ENCODE assay signal across 8 mouse cellular contexts in the genomic region with DNA sequence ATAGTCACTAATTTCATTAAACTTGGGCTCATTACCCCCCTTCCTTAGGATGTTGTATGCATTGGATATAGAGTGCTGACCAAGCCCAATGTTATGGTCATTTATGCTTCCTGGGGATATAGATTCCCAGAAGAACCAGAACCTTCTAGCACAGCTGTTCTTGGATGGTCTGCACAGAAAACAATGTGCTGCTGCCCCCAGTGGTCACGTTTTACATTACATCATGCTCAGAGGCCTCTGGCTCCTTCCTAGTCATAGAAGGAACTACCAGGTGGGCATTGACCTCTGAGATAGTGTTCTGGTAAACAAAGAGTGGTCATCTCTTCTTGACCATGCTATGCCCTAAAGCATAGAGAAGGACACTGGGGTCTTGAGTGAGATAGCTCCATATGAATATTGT.
DNase-seq lines count a peak whose midpoint lies in the region; ATAC-seq and TF ChIP-seq lines count a peak whose summit lies in the region.
"Had no signal": no experiment of that assay in that cellular context is flagged by ENCODE, and none has a peak within 500 bp of the region (broad histone marks: within the 10 kb centered on the region; RNA-seq: fewer than 3 reads in every experiment).

No protein-coding gene starts in this region.

- no peak overlapping the region for H3K9ac ChIP-seq in CH12.LX (ENCODE audit: insufficient read depth, low read depth)
- H3K9ac ChIP-seq in liver, embryonic 14.5 days (replicated peaks): no peak overlapping the region
- H3K9ac ChIP-seq in forebrain, embryonic 15.5 days (replicated peaks): no peak overlapping the region
- H3K9ac ChIP-seq: midbrain, embryonic 12.5 days had no signal

- no peak for TF ChIP-seq EP300 in CH12.LX (IDR thresholded peaks at IDR 0.05; ENCODE audit: low read length)
- TF ChIP-seq EP300 in liver, embryonic 14.5 days (IDR thresholded peaks at IDR 0.05; ENCODE audit: low read depth): no peak

- no peaks in the 10 kb centered on the region for H3K4me1 ChIP-seq in CH12.LX (ENCODE audit: control insufficient read depth in 1 of 2, insufficient read depth in 2 of 2)
- H3K4me1 ChIP-seq in liver, embryonic 14.5 days (replicated peaks; ENCODE audit: control insufficient read depth in 2 of 2, insufficient read depth in 2 of 2, low read length in 1 of 2): no peaks in the 10 kb centered on the region
- no peaks in the 10 kb centered on the region for H3K4me1 ChIP-seq in forebrain, embryonic 15.5 days
- H3K4me1 ChIP-seq: midbrain, embryonic 12.5 days had no signal

- H3K9me3 ChIP-seq in CH12.LX (replicated peaks; ENCODE audit: low read length): no peaks in the 10 kb centered on the region
- H3K9me3 ChIP-seq in liver, embryonic 14.5 days (ENCODE audit: control insufficient read depth, low read length): no peaks in the 10 kb centered on the region
- no peaks in the 10 kb centered on the region for H3K9me3 ChIP-seq in forebrain, embryonic 15.5 days
- H3K9me3 ChIP-seq: midbrain, embryonic 12.5 days had no signal

- no peak for ATAC-seq in liver, embryonic 14.5 days (ENCODE audit: insufficient read depth)
- ATAC-seq in megakaryocyte, adult 5-6 weeks (ENCODE audit: poor library complexity, severe bottlenecking): no peak
- ATAC-seq in forebrain, embryonic 15.5 days (replicated peaks): no peak

- no peak overlapping the region for H3K27ac ChIP-seq in layer of hippocampus, adult 2 months
- H3K27ac ChIP-seq in CH12.LX (ENCODE audit: insufficient read depth, low read depth): no peak overlapping the region
- H3K27ac ChIP-seq in liver, embryonic 14.5 days: no peak overlapping the region
- H3K27ac ChIP-seq in forebrain, embryonic 15.5 days (replicated peaks): no peak overlapping the region
- H3K27ac ChIP-seq: midbrain, embryonic 12.5 days had no signal

- peak; percentile 73 for TF ChIP-seq CTCF in layer of hippocampus, adult 2 months (conservative IDR thresholded peaks at IDR 0.05)
- peak; percentile 67 to 75 for TF ChIP-seq CTCF in CH12.LX (conservative IDR thresholded peaks at IDR 0.05 in 1 of 2, IDR thresholded peaks at IDR 0.05 in 1 of 2; ENCODE audit: low read depth in 2 of 2, low read length in 2 of 2)
- TF ChIP-seq CTCF in liver, embryonic 14.5 days (IDR thresholded peaks at IDR 0.05; ENCODE audit: low read depth): peak; percentile 48

- H3K79me2 ChIP-seq in CH12.LX (replicated peaks; ENCODE audit: control insufficient read depth, extremely low read depth, insufficient read depth, poor library complexity, severe bottlenecking): no peaks in the 10 kb centered on the region

- in situ Hi-C loops in CH12.LX (cut with MboI; ENCODE audit: low pct_ligation_motif_present, low pct_unique_long_range_greater_than_20kb, low sequenced_read_pairs): no loop called here

- H3K4me2 ChIP-seq in CH12.LX (ENCODE audit: insufficient read depth, low read depth, poor library complexity, severe bottlenecking): no peak overlapping the region
- no peak overlapping the region for H3K4me2 ChIP-seq in liver, embryonic 14.5 days (ENCODE audit: low read depth)
- H3K4me2 ChIP-seq in forebrain, embryonic 15.5 days (replicated peaks): no peak overlapping the region
- H3K4me2 ChIP-seq: midbrain, embryonic 12.5 days had no signal

- peak; percentile 67 for TF ChIP-seq RAD21 in CH12.LX (IDR thresholded peaks at IDR 0.05; ENCODE audit: low read depth, low read length)

- 0% methylated on average over 1 of the region's 1 CpGs for WGBS in liver, embryonic 14.5 days (ENCODE audit: insufficient replicate concordance)
- 9% methylated on average over 1 of the region's 1 CpGs for WGBS in forebrain, embryonic 15.5 days

- no peaks in the 10 kb centered on the region for H3K27me3 ChIP-seq in CH12.LX (replicated peaks)
- no peaks in the 10 kb centered on the region for H3K27me3 ChIP-seq in liver, embryonic 14.5 days (ENCODE audit: control insufficient read depth, insufficient read depth, low read length)
- H3K27me3 ChIP-seq in forebrain, embryonic 15.5 days: no peaks in the 10 kb centered on the region
- H3K27me3 ChIP-seq: midbrain, embryonic 12.5 days had no signal

- H3K36me3 ChIP-seq in CH12.LX (replicated peaks in 1 of 2; ENCODE audit: control insufficient read depth in 1 of 2, insufficient read depth in 1 of 2, low read length in 1 of 2): no peaks in the 10 kb centered on the region
- H3K36me3 ChIP-seq in liver, embryonic 14.5 days (replicated peaks; ENCODE audit: control insufficient read depth, insufficient read depth, low read depth): no peaks in the 10 kb centered on the region
- H3K36me3 ChIP-seq in forebrain, embryonic 15.5 days: no peaks in the 10 kb centered on the region
- H3K36me3 ChIP-seq: midbrain, embryonic 12.5 days had no signal

- peak in 1 of 2 experiments; percentile 12 for DNase-seq in layer of hippocampus, adult 2 months (ENCODE audit: low spot score in 2 of 2)
- no peak for DNase-seq in layer of hippocampus, adult 11-12 months (ENCODE audit: low spot score)
- peak; percentile 44 for DNase-seq in CH12.LX (ENCODE audit: extremely low read depth)
- DNase-seq in NIH3T3 (ENCODE audit: low read depth): peak; percentile 53
- no peak for DNase-seq in liver, embryonic 14.5 days (ENCODE audit: low read depth in 3 of 3, low spot score in 3 of 3)

- no peak overlapping the region for H3K4me3 ChIP-seq in layer of hippocampus, adult 2 months
- no peak overlapping the region for H3K4me3 ChIP-seq in CH12.LX (replicated peaks in 1 of 3; ENCODE audit: low read depth in 2 of 3, low read length in 2 of 3, poor library complexity in 1 of 3)
- no peak overlapping the region for H3K4me3 ChIP-seq in liver, embryonic 14.5 days (ENCODE audit: insufficient read depth in 1 of 2, low read depth in 2 of 2, low read length in 2 of 2)
- H3K4me3 ChIP-seq in forebrain, embryonic 15.5 days: no peak overlapping the region
- H3K4me3 ChIP-seq: midbrain, embryonic 12.5 days had no signal

- dilution Hi-C loops in CH12.LX (cut with MboI; ENCODE audit: extremely low pct_ligation_motif_present, extremely low pct_unique_long_range_greater_than_20kb, low sequenced_read_pairs): no loop called here

- TF ChIP-seq POLR2A in CH12.LX (IDR thresholded peaks at IDR 0.05; ENCODE audit: low read depth, low read length): no peak

TF ChIP-seq in CH12.LX, 34 proteins besides CTCF, POLR2A, EP300 and RAD21:
- TF ChIP-seq SMC3 (IDR thresholded peaks at IDR 0.05; ENCODE audit: low read depth, low read length) (peak; percentile 43), UBTF (IDR thresholded peaks at IDR 0.05; ENCODE audit: low read depth, low read length) (no peak)

Comparison
In these comparisons a context has a peak if more than half of its experiments do, and no peak if none do; other contexts are left out.
1. DNase-seq: peak in CH12.LX (single experiment) and NIH3T3 (single experiment); none in layer of hippocampus, adult 11-12 months (single experiment) and liver, embryonic 14.5 days (0 of 3).
2. Peak in every context shown above with its lines, with median percentiles within 50 percentile points of each other: CTCF ChIP-seq.